Mouse (Mus musculus): ENCODE data around the gene Igfals. TPM values are rescaled to one million over a fixed set of nuclear protein-coding genes. Genes with fewer than 3 reads are reported as not detected.
A peak's percentile ranks its signal among the peaks of the same experiment; 100 is the strongest.

Gene Igfals
- polyA plus RNA-seq, 1 experiment from 2014 or later, result 0.17 TPM

DNA sequence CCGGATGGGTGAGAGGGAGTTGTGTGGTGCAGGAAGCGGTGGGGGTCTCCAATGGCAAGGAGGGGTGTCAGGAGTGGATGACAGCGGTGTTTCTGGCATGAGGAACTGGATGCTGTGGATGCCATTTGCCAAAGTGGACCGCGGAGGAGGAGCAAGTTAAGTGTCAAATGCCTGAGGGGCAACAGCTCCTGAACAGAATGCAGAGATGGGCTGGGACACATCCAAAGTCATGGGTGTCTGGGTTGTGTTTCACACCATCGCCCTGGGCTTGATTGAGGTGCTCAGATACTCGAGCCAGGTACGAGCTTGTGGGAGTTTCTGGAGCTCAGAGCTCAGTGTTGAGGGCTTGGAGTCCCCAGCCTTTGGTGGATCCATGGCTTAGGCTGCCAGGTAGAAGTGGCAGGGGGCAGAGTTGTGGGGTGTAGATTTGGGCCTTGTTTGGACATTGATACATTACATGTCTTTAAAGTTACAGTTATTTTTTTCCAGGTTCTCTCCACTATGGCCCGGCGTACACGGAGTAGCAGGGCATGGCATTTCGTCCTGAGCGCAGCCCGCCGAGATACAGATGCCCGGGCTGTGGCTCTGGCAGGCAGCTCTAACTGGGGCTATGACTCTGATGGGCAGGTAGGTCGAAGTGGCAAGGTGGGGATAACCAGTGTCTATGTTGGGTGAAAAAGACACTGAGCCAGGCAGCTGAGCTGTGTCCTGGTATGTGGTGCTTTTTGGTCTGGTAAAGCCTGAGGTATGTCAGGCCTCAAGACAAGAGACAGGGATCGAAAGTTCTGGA is 21.7 kb downstream of the Igfals start:
- no peak for ATAC-seq
- H3K4me3 ChIP-seq, result peak overlapping the region; percentile 92
- WGBS, result 68% methylated on average over 18 of the region's 18 CpGs
- H3K27ac ChIP-seq, result 0 out of 2 replicates have a peak overlapping the region, but pooled peaks have one; percentile 44
- H3K27me3 ChIP-seq, result no peaks in the 10 kb centered on the region
- peak overlapping the region; percentile 90 for H3K4me2 ChIP-seq
- peaks cover 57% of the 10 kb centered on the region for H3K36me3 ChIP-seq (ENCODE audit: poor library complexity, severe bottlenecking)
- H3K9ac ChIP-seq, result peak overlapping the region; percentile 86
- no peaks in the 10 kb centered on the region for H3K9me3 ChIP-seq (replicated peaks)
- H3K4me1 ChIP-seq, result peaks cover 28% of the 10 kb centered on the region

GRCm38 (mm10) chr17:24888862-24889261 is 23.1 kb downstream of the Igfals start:
- 97% methylated on average over 3 of the region's 3 CpGs for WGBS
- Histone ChIP-seq H3K4me1 (peaks cover 35% of the 10 kb centered on the region), H3K27ac (no peak overlapping the region), H3K36me3 (ENCODE audit: poor library complexity, severe bottlenecking) (peaks cover 56% of the 10 kb centered on the region), H3K9me3 (replicated peaks) (no peaks in the 10 kb centered on the region), H3K4me2 (no peak overlapping the region), H3K4me3 (no peak overlapping the region), H3K27me3 (no peaks in the 10 kb centered on the region), H3K9ac (no peak overlapping the region)
- ATAC-seq, result no peak

- Histone ChIP-seq H3K4me1 (peaks cover 39% of the 10 kb centered on the region), H3K9me3 (replicated peaks) (no peaks in the 10 kb centered on the region), H3K4me2 (no peak overlapping the region), H3K27ac (no peak overlapping the region), H3K36me3 (ENCODE audit: poor library complexity, severe bottlenecking) (peaks cover 51% of the 10 kb centered on the region), H3K9ac (no peak overlapping the region), H3K4me3 (no peak overlapping the region), H3K27me3 (no peaks in the 10 kb centered on the region)
- no peak for ATAC-seq
- 89% methylated on average over 19 of the region's 19 CpGs for WGBS
Observed at GRCm38 (mm10) chr17:24890151-24891092, 24.6 kb downstream of the Igfals start.

DNA sequence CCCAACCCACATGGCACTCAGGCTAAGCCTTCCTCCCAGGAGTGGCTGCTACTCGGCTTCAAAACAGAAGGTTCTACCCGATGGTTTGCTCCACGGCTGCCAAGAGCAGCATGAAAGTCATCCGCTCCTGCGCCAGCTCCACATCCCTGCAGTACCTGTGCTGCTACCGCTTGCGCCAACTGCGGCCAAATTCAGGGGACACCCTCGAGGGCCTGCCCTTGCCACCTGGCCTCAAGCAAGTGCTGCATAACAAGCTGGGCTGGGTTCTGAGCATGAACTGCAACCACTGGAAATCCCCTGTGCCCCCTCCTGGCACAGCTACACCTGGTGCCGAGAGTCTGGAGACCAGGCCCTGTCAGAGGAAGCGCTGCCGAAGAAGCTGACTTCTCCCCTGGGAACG is 25.5 kb downstream of the Igfals start:
- WGBS, result 91% methylated on average over 13 of the region's 13 CpGs
- Histone ChIP-seq H3K36me3 (ENCODE audit: poor library complexity, severe bottlenecking) (peaks cover 51% of the 10 kb centered on the region), H3K4me2 (no peak overlapping the region), H3K9ac (no peak overlapping the region), H3K27me3 (no peaks in the 10 kb centered on the region), H3K9me3 (replicated peaks) (no peaks in the 10 kb centered on the region), H3K4me1 (peaks cover 43% of the 10 kb centered on the region), H3K27ac (no peak overlapping the region), H3K4me3 (no peak overlapping the region)
- ATAC-seq, result no peak

GRCm38 (mm10) chr17:24892785-24893184 is 27.0 kb downstream of the Igfals start:
- H3K36me3 ChIP-seq (ENCODE audit: poor library complexity, severe bottlenecking), result peaks cover 59% of the 10 kb centered on the region
- H3K27me3 ChIP-seq, result no peaks in the 10 kb centered on the region
- H3K4me3 ChIP-seq, result no peak overlapping the region
- H3K27ac ChIP-seq, result no peak overlapping the region
- no peak overlapping the region for H3K4me2 ChIP-seq
- no peaks in the 10 kb centered on the region for H3K9me3 ChIP-seq (replicated peaks)
- peaks cover 49% of the 10 kb centered on the region for H3K4me1 ChIP-seq
- no peak for ATAC-seq
- H3K9ac ChIP-seq, result no peak overlapping the region
- 87% methylated on average over 12 of the region's 12 CpGs for WGBS

DNA sequence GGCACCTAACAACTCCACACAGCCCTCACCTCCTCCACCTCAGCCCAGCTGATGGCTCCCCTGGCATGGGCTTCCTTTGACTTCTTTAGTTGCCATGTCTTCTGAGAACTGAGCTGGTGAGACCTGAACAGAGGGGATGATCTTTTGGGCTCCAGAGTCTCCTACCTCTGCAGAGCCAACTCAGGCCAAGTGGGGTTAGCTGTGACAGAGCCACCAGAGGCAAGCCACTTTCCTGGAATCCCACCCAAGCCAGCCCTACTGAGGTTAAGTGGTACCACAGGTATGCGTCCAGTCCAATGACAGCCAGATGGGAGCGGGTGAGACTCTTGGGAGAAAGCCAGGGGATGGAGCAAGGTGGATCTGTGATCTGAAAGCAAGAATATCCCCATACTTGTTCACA is 27.5 kb downstream of the Igfals start:
- Histone ChIP-seq H3K9me3 (replicated peaks) (no peaks in the 10 kb centered on the region), H3K4me2 (no peak overlapping the region), H3K27ac (no peak overlapping the region), H3K36me3 (ENCODE audit: poor library complexity, severe bottlenecking) (peaks cover 64% of the 10 kb centered on the region), H3K4me1 (peaks cover 49% of the 10 kb centered on the region), H3K9ac (no peak overlapping the region), H3K27me3 (no peaks in the 10 kb centered on the region), H3K4me3 (peak overlapping the region; percentile 92; the same call in 1 of the 2 replicates)
- ATAC-seq, result no peak
- WGBS, result 96% methylated on average over 2 of the region's 2 CpGs

DNA sequence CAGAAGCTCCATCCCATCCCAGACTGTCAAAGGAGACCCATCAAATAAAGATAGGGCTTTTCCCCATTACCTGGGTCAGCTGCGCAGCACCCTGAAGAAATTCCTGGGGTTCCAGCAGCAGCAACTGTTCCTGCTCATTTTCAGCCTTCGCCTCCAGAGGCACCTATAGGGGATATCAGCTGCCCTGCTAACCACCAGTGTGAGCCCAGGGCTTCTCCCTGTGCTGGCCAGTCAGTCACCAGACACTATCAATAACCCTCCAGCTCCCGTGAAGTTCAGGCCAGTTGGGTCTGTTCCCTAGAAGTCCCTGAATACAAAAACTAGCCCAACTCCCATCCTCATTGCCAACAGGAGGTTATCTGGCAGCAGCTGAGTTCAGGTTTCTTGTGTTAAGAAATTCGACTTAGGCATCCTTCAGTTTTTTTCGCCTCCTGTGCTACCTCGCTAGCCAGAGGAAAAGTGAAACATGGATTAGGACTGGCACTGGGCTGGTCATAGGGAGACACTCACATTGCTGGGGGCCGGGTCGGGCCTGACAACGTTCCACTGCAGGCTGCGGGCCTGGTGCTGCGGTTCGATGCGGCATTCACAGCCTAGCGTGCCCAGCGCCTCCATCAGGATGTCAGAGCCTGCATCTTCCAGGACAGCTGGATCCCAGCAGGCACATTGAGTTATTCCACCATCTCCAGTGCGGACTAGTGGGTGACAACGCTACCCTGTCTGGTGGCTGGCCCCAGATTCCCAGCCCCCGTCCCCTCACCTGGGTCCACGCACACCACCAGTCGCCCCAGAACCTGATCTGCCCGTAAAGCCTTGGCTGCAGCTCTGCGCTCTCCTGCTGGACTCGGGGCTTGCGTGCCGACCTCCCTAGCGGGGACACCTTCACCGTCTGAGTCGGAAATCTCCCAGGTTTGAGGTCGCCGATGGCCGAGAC is 28.5 kb downstream of the Igfals start:
- peak; percentile 3; the same call in 1 of the 2 replicates for ATAC-seq
- 11% methylated on average over 31 of the region's 31 CpGs for WGBS
- Histone ChIP-seq H3K4me2 (peak overlapping the region; percentile 99), H3K27me3 (no peaks in the 10 kb centered on the region), H3K36me3 (ENCODE audit: poor library complexity, severe bottlenecking) (peaks cover 68% of the 10 kb centered on the region), H3K4me1 (peaks cover 46% of the 10 kb centered on the region), H3K27ac (peak overlapping the region; percentile 84), H3K9me3 (replicated peaks) (no peaks in the 10 kb centered on the region), H3K9ac (peak overlapping the region; percentile 92), H3K4me3 (peak overlapping the region; percentile 92)

DNA sequence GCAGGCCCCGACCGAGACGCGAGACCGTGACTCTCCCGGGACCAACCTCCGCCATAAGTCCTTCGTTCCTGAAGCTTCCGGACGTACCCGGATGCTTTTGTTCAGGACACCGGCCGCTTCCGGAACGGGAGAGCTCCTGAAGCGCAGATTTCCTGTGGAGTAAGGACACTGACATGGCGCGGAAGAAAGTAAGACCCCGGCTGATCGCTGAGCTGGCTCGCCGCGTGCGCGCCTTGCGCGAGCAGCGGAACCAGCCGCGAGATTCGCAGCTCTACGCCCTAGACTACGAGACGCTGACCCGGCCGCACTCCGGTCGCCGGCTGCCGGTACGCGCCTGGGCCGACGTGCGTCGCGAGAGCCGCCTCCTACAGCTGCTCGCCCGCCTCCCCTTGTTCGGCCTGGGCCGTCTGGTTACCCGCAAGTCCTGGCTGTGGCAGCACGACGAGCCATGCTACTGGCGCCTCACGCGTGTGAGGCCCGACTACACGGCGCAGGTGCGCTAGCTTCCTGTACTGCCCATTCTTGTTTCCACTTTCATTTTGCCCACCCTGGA is 29.3 kb downstream of the Igfals start, which contains the start of the genes Eme2 and Mrps34:
Gene Eme2 (minus strand): TSS at position 93 of the 553 bp plus-strand sequence.
Gene Mrps34 (plus strand): TSS at position 122 of the 553 bp plus-strand sequence.
- H3K4me2 ChIP-seq, result peak within 1 kb of the TSS; percentile 99
- no peaks in the 10 kb centered on the region for H3K9me3 ChIP-seq (replicated peaks)
- peak within 1 kb of the TSS; percentile 84 for H3K27ac ChIP-seq
- under 1% methylated on average over 62 of the region's 62 CpGs for WGBS
- H3K9ac ChIP-seq, result peak within 1 kb of the TSS; percentile 92
- H3K4me1 ChIP-seq, result peaks cover 46% of the 10 kb centered on the region
- peak within 1 kb of the TSS; percentile 92 for H3K4me3 ChIP-seq
- no peaks in the 10 kb centered on the region for H3K27me3 ChIP-seq
- peaks cover 68% of the 10 kb centered on the region for H3K36me3 ChIP-seq (ENCODE audit: poor library complexity, severe bottlenecking)
- ATAC-seq, result peak; percentile 61

GRCm38 (mm10) chr17:24895571-24896240 is 29.9 kb downstream of the Igfals start:
- WGBS, result 11% methylated on average over 23 of the region's 23 CpGs
- H3K4me3 ChIP-seq, result peak overlapping the region; percentile 92

GRCm38 (mm10) chr17:24896241-24896992 is 30.6 kb downstream of the Igfals start, which contains the start of gene Nme3:
TSS of gene Nme3 (plus strand) at chr17:24896500.
- Histone ChIP-seq H3K4me3 (peak within 1 kb of the TSS; percentile 92), H3K4me2 (peak within 1 kb of the TSS; percentile 99), H3K9me3 (replicated peaks) (no peaks in the 10 kb centered on the region), H3K27ac (peak within 1 kb of the TSS; percentile 84), H3K9ac (peak within 1 kb of the TSS; percentile 92), H3K27me3 (no peaks in the 10 kb centered on the region), H3K36me3 (ENCODE audit: poor library complexity, severe bottlenecking) (peaks cover 68% of the 10 kb centered on the region), H3K4me1 (peaks cover 46% of the 10 kb centered on the region)
- peak; percentile 74 for ATAC-seq
- WGBS, result under 1% methylated on average over 49 of the region's 50 CpGs

More at GRCm38 (mm10) chr17:24895571-24896240, 29.9 kb downstream of the Igfals start:
- Histone ChIP-seq H3K36me3 (ENCODE audit: poor library complexity, severe bottlenecking) (peaks cover 68% of the 10 kb centered on the region), H3K27me3 (no peaks in the 10 kb centered on the region), H3K4me1 (peaks cover 46% of the 10 kb centered on the region), H3K27ac (peak overlapping the region; percentile 84), H3K4me2 (peak overlapping the region; percentile 99), H3K9me3 (replicated peaks) (no peaks in the 10 kb centered on the region), H3K9ac (peak overlapping the region; percentile 92)
- no peak for ATAC-seq
